Mouse (Mus musculus) stomach, embryonic 15.5 days (tissue): Measurements from ENCODE around the gene Dhx15. TPM values are rescaled to one million over a fixed set of nuclear protein-coding genes. Genes with fewer than 3 reads are reported as not detected.

Source experiments
- microRNA-seq: library from miRNA; unstranded; fragments of <30 nt; microRNA quantifications from one replicate; pipeline ENCODE4, GENCODE M21; 2016
- polyA plus RNA-seq: library from polyadenylated mRNA; unstranded; fragments of >200 nt; fragmentation: Nextera tagmentation; extraction: Ambion mirVana; gene quantifications from 2 replicates; pipeline ENCODE4 v1.2.1, GENCODE M21; 2015

The Dhx15 gene
- polyA plus RNA-seq, 1 experiment from 2014 or later, result 140 TPM

Small RNAs within 50 kb of the gene (microRNA-seq; reads per million reads assigned to microRNA genes)
- not detected for gene Mir6417

Other genes with a start within 250 kb of the Dhx15 start
- 2.2 TPM in 2 replicates for gene Sod3, start 173.3 kb upstream of the Dhx15 start, polyA plus RNA-seq